Mouse (Mus musculus) lung, postnatal 0 days (tissue): ENCODE results near the gene Mfsd9. TPM values are rescaled to one million over a fixed set of nuclear protein-coding genes. Genes with fewer than 3 reads are reported as not detected.

Experiments
- ATAC-seq: fragments of 200-750 bp; cut with Nextera tagmentation; 2 replicates; pipeline ENCODE4 v1.8.0; 2017; ENCODE audit warnings: moderate library complexity
- DNase-seq: peaks from one replicate; pipeline ENCODE4 v3.0.0-alpha.2; 2016; ENCODE audit warnings: low spot score
- H3K27ac ChIP-seq: fragments of 300-500 bp; sonication (generic); 2 replicates; pipeline ENCODE4 v1.5.1; 2014; ENCODE audit warnings: antibody characterized with exemption, mild to moderate bottlenecking, low read length, mixed read lengths
- H3K27me3 ChIP-seq: fragments of 300-500 bp; sonication (generic); replicated peaks from 2 replicates; pipeline ENCODE4 v1.6.1; 2014; ENCODE audit warnings: low read length, mixed read lengths; ENCODE audit not compliant: insufficient read depth
- H3K36me3 ChIP-seq: fragments of 300-500 bp; sonication (generic); 2 replicates; pipeline ENCODE4 v1.6.1; 2014; ENCODE audit warnings: low read length, mixed read lengths; ENCODE audit not compliant: insufficient read depth
- H3K4me1 ChIP-seq: fragments of 300-500 bp; sonication (generic); 2 replicates; pipeline ENCODE4 v1.6.1; 2014; ENCODE audit warnings: antibody characterized with exemption, low read depth, low read length, mixed read lengths; ENCODE audit not compliant: insufficient read depth
- H3K4me2 ChIP-seq: fragments of 300-500 bp; sonication (generic); replicated peaks from 2 replicates; pipeline ENCODE4 v1.6.1; 2014; ENCODE audit warnings: low read depth, mild to moderate bottlenecking, low read length, moderate library complexity, mixed read lengths
- H3K4me3 ChIP-seq: fragments of 300-500 bp; sonication (generic); 2 replicates; pipeline ENCODE4 v1.5.1; 2014; ENCODE audit warnings: low read depth, low read length
- H3K9ac ChIP-seq: fragments of 300-500 bp; sonication (generic); replicated peaks from 2 replicates; pipeline ENCODE4 v1.6.1; 2014; ENCODE audit warnings: low read depth, mild to moderate bottlenecking
- H3K9me3 ChIP-seq: fragments of 300-500 bp; sonication (generic); 2 replicates; pipeline ENCODE4 v1.6.1; 2016; ENCODE audit warnings: low read length, mixed read lengths
- CTCF ChIP-seq: IDR thresholded peaks from 2 replicates; pipeline ENCODE4 v1.5.1; 2016; ENCODE audit warnings: antibody characterized with exemption, mild to moderate bottlenecking
- EP300 ChIP-seq: IDR thresholded peaks from 2 replicates; pipeline ENCODE4 v1.6.1; 2016; ENCODE audit warnings: antibody characterized with exemption, mild to moderate bottlenecking, control low read depth
- WGBS: fragments of 180-500 bp; shearing (Covaris S2); extraction: QIAGEN DNeasy Blood & Tissue Kit; methylation state at CpG from one replicate; pipeline ENCODE4 v1.1.7; 2014; 5-methylcytosine and 5-hydroxymethylcytosine counted together
- polyA plus RNA-seq: library from polyadenylated mRNA; unstranded; fragments of >200 nt; fragmentation: Nextera tagmentation; extraction: Ambion mirVana; gene quantifications from 2 replicates; pipeline ENCODE4 v1.2.1, GENCODE M21; 2015

Gene Mfsd9
- polyA plus RNA-seq, 1 experiment from 2014 or later = 3.0 TPM

DNA sequence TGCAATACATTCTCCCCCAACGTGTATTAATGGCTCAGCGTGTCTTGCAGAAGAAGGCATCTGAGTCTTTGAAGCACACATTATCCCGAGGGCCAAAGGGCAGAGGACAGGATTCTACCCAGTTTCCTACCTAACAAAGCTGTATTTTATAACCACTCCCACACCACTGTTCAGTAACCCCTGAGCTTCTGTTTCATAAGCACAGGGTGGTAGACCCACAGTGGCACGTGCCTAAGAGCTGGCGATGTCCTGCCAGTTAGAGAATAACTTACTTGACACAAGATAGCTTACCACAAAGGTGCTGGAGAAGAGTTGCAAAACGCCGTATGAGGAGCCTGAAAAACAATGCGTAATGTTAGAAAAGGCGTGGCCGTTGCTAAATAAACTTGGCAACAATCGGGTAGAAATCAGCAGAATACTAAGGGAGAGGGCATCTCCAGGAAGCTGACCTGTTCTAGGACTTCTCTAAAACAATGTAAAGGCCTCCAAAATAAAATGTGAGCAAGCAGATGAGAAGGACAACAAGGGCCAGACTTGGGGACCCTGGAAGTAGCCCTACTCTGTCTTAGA lies 4.5 kb downstream of the Mfsd9 start:
- no peaks in the 10 kb centered on the region for H3K36me3 ChIP-seq
- no peak for TF ChIP-seq EP300
- no peak for TF ChIP-seq CTCF
- no peaks in the 10 kb centered on the region for H3K27me3 ChIP-seq
- peaks cover 2% of the 10 kb centered on the region; the same call in 1 of the 2 replicates for H3K4me1 ChIP-seq
- no peak for DNase-seq
- H3K9me3 ChIP-seq = no peaks in the 10 kb centered on the region
- H3K27ac ChIP-seq = no peak overlapping the region
- H3K4me2 ChIP-seq = no peak overlapping the region
- H3K4me3 ChIP-seq = no peak overlapping the region
- H3K9ac ChIP-seq = no peak overlapping the region
- ATAC-seq = no peak
- WGBS = 67% methylated on average over 11 of the region's 11 CpGs

DNA sequence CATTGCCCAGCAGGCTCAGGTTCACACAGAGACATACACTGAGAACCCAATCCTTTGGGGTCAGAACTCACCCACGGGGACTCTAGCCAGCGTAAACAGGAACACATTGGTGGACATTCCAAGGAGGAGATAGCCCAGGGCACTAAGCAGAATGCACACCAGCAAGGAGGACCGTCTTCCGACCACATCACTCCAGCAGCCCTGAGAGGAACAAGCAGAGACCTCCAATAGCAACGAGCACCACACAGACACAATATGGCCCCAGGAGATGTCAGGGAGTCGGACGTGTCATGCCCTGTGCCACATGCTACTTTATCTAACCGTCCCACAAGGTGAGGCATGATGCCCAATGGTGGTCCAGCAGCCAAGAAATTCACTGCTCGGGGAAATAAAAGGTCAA lies 6.2 kb downstream of the Mfsd9 start:
- no peak overlapping the region for H3K9ac ChIP-seq

DNA sequence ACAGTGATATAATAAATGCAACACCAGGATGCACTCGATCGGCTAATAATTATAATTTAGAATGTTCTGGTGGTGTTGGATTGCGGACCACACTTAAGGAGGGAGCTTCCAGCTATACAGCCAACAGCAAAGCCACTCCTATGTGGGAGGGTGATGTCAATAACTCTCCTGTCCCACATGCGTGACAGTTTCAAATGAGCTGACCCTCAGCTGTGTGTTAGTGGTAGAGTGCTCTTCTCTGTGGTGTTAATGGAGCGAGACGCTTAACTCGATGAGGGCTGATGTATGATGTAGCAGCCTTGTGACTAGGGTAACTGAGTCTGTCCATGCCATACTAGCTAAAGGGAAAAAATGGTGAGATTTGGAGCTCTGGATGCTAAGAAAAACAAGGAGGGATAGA lies 7.0 kb downstream of the Mfsd9 start:
- no peaks in the 10 kb centered on the region for H3K4me1 ChIP-seq
- DNase-seq (no peak), ATAC-seq (no peak)
- no peak overlapping the region for H3K9ac ChIP-seq
- no peaks in the 10 kb centered on the region for H3K9me3 ChIP-seq
- TF ChIP-seq CTCF (no peak), EP300 (no peak)
- H3K27me3 ChIP-seq = no peaks in the 10 kb centered on the region
- no peaks in the 10 kb centered on the region for H3K36me3 ChIP-seq
- H3K27ac ChIP-seq = no peak overlapping the region
- no peak overlapping the region for H3K4me2 ChIP-seq
- 96% methylated on average over 7 of the region's 7 CpGs for WGBS
- no peak overlapping the region for H3K4me3 ChIP-seq

More for the DNA sequence above, 6.2 kb downstream of the Mfsd9 start:
- Histone ChIP-seq H3K36me3 (no peaks in the 10 kb centered on the region), H3K4me3 (no peak overlapping the region), H3K27me3 (no peaks in the 10 kb centered on the region), H3K4me1 (no peaks in the 10 kb centered on the region), H3K27ac (no peak overlapping the region), H3K4me2 (no peak overlapping the region), H3K9me3 (no peaks in the 10 kb centered on the region)
- TF ChIP-seq EP300 (no peak), CTCF (no peak)
- no peak for ATAC-seq
- no peak for DNase-seq
- WGBS = 85% methylated on average over 9 of the region's 9 CpGs

DNA sequence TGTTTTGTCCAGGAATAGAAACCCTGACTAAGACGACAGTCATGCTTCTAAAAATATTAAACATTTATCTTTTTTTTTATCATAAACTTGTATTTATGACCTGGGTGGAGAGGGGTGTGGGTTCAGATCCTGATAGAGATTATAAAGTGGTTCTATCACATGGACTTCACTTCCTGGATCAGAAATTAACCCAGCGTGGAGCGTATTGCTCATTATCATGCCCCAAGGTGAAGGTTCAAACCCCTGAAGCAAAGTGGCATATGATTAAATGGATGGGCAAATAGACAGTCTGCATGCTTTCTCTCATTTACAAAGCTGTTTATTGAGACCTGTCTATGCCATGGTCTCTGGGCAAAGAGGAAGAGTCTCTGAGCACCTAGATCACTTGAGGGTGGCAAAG lies 13.7 kb downstream of the Mfsd9 start:
- DNase-seq (no peak), ATAC-seq (no peak)
- TF ChIP-seq EP300 (no peak), CTCF (no peak)
- Histone ChIP-seq H3K4me2 (no peak overlapping the region), H3K27ac (no peak overlapping the region), H3K9me3 (no peaks in the 10 kb centered on the region), H3K27me3 (no peaks in the 10 kb centered on the region), H3K4me1 (no peaks in the 10 kb centered on the region), H3K9ac (no peak overlapping the region), H3K4me3 (no peak overlapping the region), H3K36me3 (no peaks in the 10 kb centered on the region)
- 73% methylated on average over 3 of the region's 3 CpGs for WGBS

DNA sequence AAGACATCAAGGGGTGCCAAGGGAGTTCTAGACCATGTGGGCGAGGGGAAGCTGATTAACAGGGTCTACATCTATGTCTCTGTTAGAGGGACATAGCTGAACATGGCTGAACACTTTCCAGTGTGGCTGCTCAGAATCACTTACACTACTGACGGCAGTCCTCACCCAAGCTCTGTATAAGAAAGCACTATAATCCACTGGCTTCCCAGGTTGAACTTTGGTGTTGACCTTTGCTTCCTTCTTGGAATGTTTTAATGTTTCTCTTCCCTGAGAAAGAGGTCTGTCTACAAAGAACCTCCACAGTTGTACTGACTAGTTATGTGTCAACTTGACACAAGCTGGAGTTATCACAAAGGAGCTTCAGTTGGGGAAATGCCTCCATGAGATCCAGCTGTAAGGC lies 14.4 kb downstream of the Mfsd9 start:
- 89% methylated on average over 2 of the region's 2 CpGs for WGBS
- Histone ChIP-seq H3K36me3 (no peaks in the 10 kb centered on the region), H3K9me3 (no peaks in the 10 kb centered on the region), H3K9ac (no peak overlapping the region), H3K4me1 (no peaks in the 10 kb centered on the region), H3K27me3 (no peaks in the 10 kb centered on the region), H3K4me2 (no peak overlapping the region), H3K27ac (no peak overlapping the region), H3K4me3 (no peak overlapping the region)
- no peak for DNase-seq
- TF ChIP-seq CTCF (no peak), EP300 (no peak)
- ATAC-seq = no peak

DNA sequence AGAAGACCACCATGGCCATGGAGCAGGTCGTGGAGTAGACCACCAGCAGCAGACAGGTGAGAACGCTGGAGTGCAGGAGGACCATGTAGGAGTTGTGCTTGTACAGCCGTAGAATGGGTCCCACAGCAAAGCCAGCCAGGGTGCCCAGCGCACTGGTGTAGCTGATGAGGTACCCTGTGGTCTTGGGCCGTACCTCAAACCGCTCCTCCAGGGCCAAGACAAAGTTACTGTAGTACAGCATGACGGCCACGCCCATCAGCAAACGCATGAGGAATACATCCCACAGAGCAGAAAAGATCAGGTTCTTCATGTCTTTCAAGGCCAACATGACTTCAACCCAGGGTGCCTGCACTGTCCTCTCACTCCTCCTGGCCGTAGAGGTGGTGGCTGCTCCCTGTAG lies 16.4 kb downstream of the Mfsd9 start:
- no peak for DNase-seq
- Histone ChIP-seq H3K9me3 (no peaks in the 10 kb centered on the region), H3K27me3 (no peaks in the 10 kb centered on the region), H3K36me3 (no peaks in the 10 kb centered on the region), H3K4me2 (no peak overlapping the region), H3K9ac (no peak overlapping the region), H3K27ac (no peak overlapping the region), H3K4me3 (no peak overlapping the region), H3K4me1 (no peaks in the 10 kb centered on the region)
- 90% methylated on average over 10 of the region's 10 CpGs for WGBS
- TF ChIP-seq EP300 (no peak), CTCF (no peak)
- ATAC-seq = no peak

DNA sequence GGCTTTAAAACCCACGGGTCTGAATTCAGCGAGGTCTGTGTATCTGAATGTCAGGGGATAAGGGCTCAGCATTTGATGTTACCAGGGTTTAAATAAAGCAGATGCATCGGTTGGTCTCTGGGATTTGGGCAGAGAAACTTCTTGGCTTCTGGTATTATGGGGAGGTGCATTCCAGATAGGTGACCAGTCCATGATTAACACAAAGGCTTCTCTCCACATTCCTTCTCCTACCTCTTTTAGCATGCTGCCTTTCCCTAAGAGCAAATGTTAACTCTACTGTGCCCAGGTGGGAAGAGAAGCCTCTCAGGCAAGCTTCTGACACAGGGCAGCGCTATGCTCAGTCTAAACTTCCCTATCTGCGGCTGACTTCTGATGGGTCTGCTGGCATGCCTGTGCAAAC lies 17.3 kb downstream of the Mfsd9 start:
- ATAC-seq (no peak), DNase-seq (no peak)
- Histone ChIP-seq H3K4me1 (no peaks in the 10 kb centered on the region), H3K9me3 (no peaks in the 10 kb centered on the region), H3K36me3 (no peaks in the 10 kb centered on the region), H3K27me3 (no peaks in the 10 kb centered on the region), H3K9ac (no peak overlapping the region), H3K4me2 (no peak overlapping the region), H3K27ac (no peak overlapping the region), H3K4me3 (no peak overlapping the region)
- TF ChIP-seq CTCF (no peak), EP300 (no peak)
- 81% methylated on average over 5 of the region's 5 CpGs for WGBS
